Mouse (Mus musculus) lung, embryonic 15.5 days (tissue): ENCODE data around the gene Pate2. TPM values are rescaled to one million over a fixed set of nuclear protein-coding genes. Genes with fewer than 3 reads are reported as not detected.

Experiments
- ATAC-seq: fragments of 200-750 bp; cut with Nextera tagmentation; 2 replicates; pipeline ENCODE4 v1.8.0; 2017; ENCODE audit warnings: moderate number of reproducible peaks, borderline replicate concordance; ENCODE audit not compliant: low FRiP score, low TSS enrichment; ENCODE audit errors: extremely low read depth
- H3K27ac ChIP-seq: fragments of 300-500 bp; sonication (generic); 2 replicates; pipeline ENCODE4 v1.5.1; 2015; ENCODE audit warnings: moderate library complexity, mild to moderate bottlenecking, inconsistent platforms
- H3K27me3 ChIP-seq: fragments of 300-500 bp; sonication (generic); 2 replicates; pipeline ENCODE4 v1.6.1; 2015; ENCODE audit warnings: inconsistent platforms
- H3K36me3 ChIP-seq: fragments of 300-500 bp; sonication (generic); 2 replicates; pipeline ENCODE4 v1.6.1; 2015; ENCODE audit warnings: inconsistent platforms
- H3K4me1 ChIP-seq: fragments of 300-500 bp; sonication (generic); 2 replicates; pipeline ENCODE4 v1.6.1; 2015; ENCODE audit warnings: inconsistent platforms
- H3K4me2 ChIP-seq: fragments of 300-500 bp; sonication (generic); 2 replicates; pipeline ENCODE4 v1.6.1; 2015; ENCODE audit warnings: inconsistent platforms, mild to moderate bottlenecking, moderate library complexity
- H3K4me3 ChIP-seq: fragments of 300-500 bp; sonication (generic); 2 replicates; pipeline ENCODE4 v1.5.1; 2015; ENCODE audit warnings: mild to moderate bottlenecking, inconsistent platforms
- H3K9ac ChIP-seq: fragments of 300-500 bp; sonication (generic); 2 replicates; pipeline ENCODE4 v1.6.1; 2015; ENCODE audit warnings: inconsistent platforms
- H3K9me3 ChIP-seq: fragments of 300-500 bp; sonication (generic); 2 replicates; pipeline ENCODE4 v1.6.1; 2016; ENCODE audit warnings: inconsistent platforms
- WGBS: fragments of 180-500 bp; shearing (Covaris S2); methylation state at CpG from one replicate; pipeline ENCODE4 v1.1.7; 2015; 5-methylcytosine and 5-hydroxymethylcytosine counted together
- polyA plus RNA-seq: library from polyadenylated mRNA; unstranded; fragments of >200 nt; fragmentation: Nextera tagmentation; extraction: Ambion mirVana; gene quantifications from 2 replicates; pipeline ENCODE4 v1.2.1, GENCODE M21; 2015

The Pate2 gene
- polyA plus RNA-seq, 1 experiment from 2014 or later, result 0.72 TPM

GRCm38 (mm10) chr9:35559009-35559890 lies 10.8 kb upstream of the Pate2 start:
- H3K27ac ChIP-seq, result peak overlapping the region; percentile 60
- WGBS, result 1% methylated on average over 31 of the region's 31 CpGs
- H3K4me1 ChIP-seq, result peaks cover 29% of the 10 kb centered on the region
- ATAC-seq, result peak; percentile 85; the same call in 1 of the 2 replicates
- no peaks in the 10 kb centered on the region for H3K9me3 ChIP-seq
- H3K27me3 ChIP-seq, result peaks cover 17% of the 10 kb centered on the region; the same call in 1 of the 2 replicates
- peak overlapping the region; percentile 62 for H3K9ac ChIP-seq
- H3K4me2 ChIP-seq, result peak overlapping the region; percentile 97
- H3K4me3 ChIP-seq, result peak overlapping the region; percentile 74
- H3K36me3 ChIP-seq, result peaks cover 13% of the 10 kb centered on the region

- no peak overlapping the region for H3K4me3 ChIP-seq
- peaks cover 29% of the 10 kb centered on the region for H3K4me1 ChIP-seq
- H3K9me3 ChIP-seq, result no peaks in the 10 kb centered on the region
- WGBS, result 92% methylated on average over 11 of the region's 11 CpGs
- peaks cover 17% of the 10 kb centered on the region; the same call in 1 of the 2 replicates for H3K27me3 ChIP-seq
- H3K9ac ChIP-seq, result no peak overlapping the region
- H3K36me3 ChIP-seq, result peaks cover 29% of the 10 kb centered on the region
- ATAC-seq, result no peak
- H3K27ac ChIP-seq, result no peak overlapping the region
- no peak overlapping the region for H3K4me2 ChIP-seq
Measured at GRCm38 (mm10) chr9:35561076-35561475, 9.0 kb upstream of the Pate2 start.

- no peak for ATAC-seq
- no peaks in the 10 kb centered on the region for H3K9me3 ChIP-seq
- WGBS, result 81% methylated on average over 6 of the region's 6 CpGs
Measured at GRCm38 (mm10) chr9:35561583-35561982, 8.5 kb upstream of the Pate2 start.

GRCm38 (mm10) chr9:35564536-35565240 lies 5.4 kb upstream of the Pate2 start:
- Histone ChIP-seq H3K4me2 (no peak overlapping the region), H3K27me3 (no peaks in the 10 kb centered on the region), H3K9me3 (no peaks in the 10 kb centered on the region), H3K27ac (no peak overlapping the region), H3K36me3 (peaks cover 51% of the 10 kb centered on the region), H3K4me3 (no peak overlapping the region), H3K9ac (no peak overlapping the region), H3K4me1 (peaks cover 13% of the 10 kb centered on the region)
- WGBS, result 80% methylated on average over 5 of the region's 5 CpGs
- no peak for ATAC-seq

More at GRCm38 (mm10) chr9:35561583-35561982, 8.5 kb upstream of the Pate2 start:
- Histone ChIP-seq H3K27me3 (peaks cover 17% of the 10 kb centered on the region; the same call in 1 of the 2 replicates), H3K36me3 (peaks cover 34% of the 10 kb centered on the region), H3K4me3 (no peak overlapping the region), H3K4me2 (no peak overlapping the region), H3K9ac (no peak overlapping the region), H3K27ac (no peak overlapping the region), H3K4me1 (peaks cover 27% of the 10 kb centered on the region)

- peaks cover 42% of the 10 kb centered on the region; the same call in 1 of the 2 replicates for H3K36me3 ChIP-seq
- no peaks in the 10 kb centered on the region; the same call in 1 of the 2 replicates for H3K27me3 ChIP-seq
- H3K4me1 ChIP-seq, result peaks cover 9% of the 10 kb centered on the region; the same call in 1 of the 2 replicates
- H3K9me3 ChIP-seq, result no peaks in the 10 kb centered on the region
- no peak overlapping the region for H3K9ac ChIP-seq
- H3K27ac ChIP-seq, result no peak overlapping the region
- WGBS, result 78% methylated on average over 3 of the region's 3 CpGs
- no peak overlapping the region for H3K4me3 ChIP-seq
- no peak for ATAC-seq
- H3K4me2 ChIP-seq, result no peak overlapping the region
Measured at GRCm38 (mm10) chr9:35567995-35568394, 2.1 kb upstream of the Pate2 start.

- Histone ChIP-seq H3K36me3 (peaks cover 24% of the 10 kb centered on the region; the same call in 1 of the 2 replicates), H3K9me3 (no peaks in the 10 kb centered on the region), H3K4me3 (peak overlapping the region; percentile 84), H3K27ac (peak overlapping the region; percentile 91; the same call in 1 of the 2 replicates), H3K4me1 (peaks cover 13% of the 10 kb centered on the region; the same call in 1 of the 2 replicates), H3K27me3 (peaks cover 15% of the 10 kb centered on the region), H3K4me2 (peak overlapping the region; percentile 81), H3K9ac (peak overlapping the region; percentile 82)
- ATAC-seq, result no peak
- WGBS, result 8% methylated on average over 5 of the region's 5 CpGs
Measured at GRCm38 (mm10) chr9:35570663-35571062, 579 bp downstream of the Pate2 start.

GRCm38 (mm10) chr9:35574416-35574815 lies 4.3 kb downstream of the Pate2 start:
- peaks cover 8% of the 10 kb centered on the region; the same call in 1 of the 2 replicates for H3K4me1 ChIP-seq
- no peaks in the 10 kb centered on the region for H3K9me3 ChIP-seq
- no peak overlapping the region for H3K27ac ChIP-seq
- no peaks in the 10 kb centered on the region for H3K36me3 ChIP-seq
- 5% methylated on average over 27 of the region's 32 CpGs for WGBS
- no peak overlapping the region for H3K9ac ChIP-seq
- peak overlapping the region; percentile 19 for H3K4me3 ChIP-seq
- ATAC-seq, result no peak
- peak overlapping the region; percentile 49 for H3K4me2 ChIP-seq
- peaks cover 15% of the 10 kb centered on the region for H3K27me3 ChIP-seq

GRCm38 (mm10) chr9:35587674-35588073 lies 17.6 kb downstream of the Pate2 start:
- no peaks in the 10 kb centered on the region for H3K4me1 ChIP-seq
- H3K36me3 ChIP-seq, result no peaks in the 10 kb centered on the region
- H3K9ac ChIP-seq, result no peak overlapping the region
- no peaks in the 10 kb centered on the region for H3K27me3 ChIP-seq
- WGBS, result 57% methylated on average over 1 of the region's 1 CpGs
- no peak for ATAC-seq
- H3K27ac ChIP-seq, result no peak overlapping the region
- no peak overlapping the region for H3K4me2 ChIP-seq
- no peaks in the 10 kb centered on the region for H3K9me3 ChIP-seq
- H3K4me3 ChIP-seq, result no peak overlapping the region

GRCm38 (mm10) chr9:35592903-35593302 lies 22.8 kb downstream of the Pate2 start:
- Histone ChIP-seq H3K4me1 (no peaks in the 10 kb centered on the region), H3K36me3 (no peaks in the 10 kb centered on the region), H3K4me3 (no peak overlapping the region), H3K27me3 (no peaks in the 10 kb centered on the region), H3K9me3 (no peaks in the 10 kb centered on the region), H3K4me2 (no peak overlapping the region), H3K9ac (no peak overlapping the region), H3K27ac (no peak overlapping the region)
- no peak for ATAC-seq
- WGBS, result 6% methylated on average over 2 of the region's 2 CpGs

GRCm38 (mm10) chr9:35607647-35608405 lies 37.7 kb downstream of the Pate2 start:
- Histone ChIP-seq H3K4me2 (no peak overlapping the region), H3K4me1 (no peaks in the 10 kb centered on the region), H3K36me3 (no peaks in the 10 kb centered on the region), H3K9ac (no peak overlapping the region), H3K27me3 (no peaks in the 10 kb centered on the region), H3K27ac (no peak overlapping the region), H3K4me3 (no peak overlapping the region), H3K9me3 (no peaks in the 10 kb centered on the region)
- WGBS, result 56% methylated on average over 8 of the region's 8 CpGs
- no peak for ATAC-seq

- Histone ChIP-seq H3K9me3 (no peaks in the 10 kb centered on the region), H3K27me3 (no peaks in the 10 kb centered on the region), H3K4me3 (no peak within 1 kb of the TSS), H3K36me3 (no peaks in the 10 kb centered on the region), H3K27ac (no peak within 1 kb of the TSS), H3K4me2 (no peak within 1 kb of the TSS), H3K9ac (no peak within 1 kb of the TSS), H3K4me1 (no peaks in the 10 kb centered on the region)
- no peak for ATAC-seq
- 79% methylated on average over 1 of the region's 1 CpGs for WGBS
Measured at GRCm38 (mm10) chr9:35611841-35612240, 41.8 kb downstream of the Pate2 start, which contains the start of gene Pate4. TSS of gene Pate4 (minus strand) at chr9:35611941.
